Mouse (Mus musculus) lung, postnatal 0 days (tissue): ENCODE data around the gene Zscan29.

Experiments
- CTCF ChIP-seq: IDR thresholded peaks from 2 replicates; pipeline ENCODE4 v1.5.1; 2016; ENCODE audit warnings: antibody characterized with exemption, mild to moderate bottlenecking
- EP300 ChIP-seq: IDR thresholded peaks from 2 replicates; pipeline ENCODE4 v1.6.1; 2016; ENCODE audit warnings: antibody characterized with exemption, mild to moderate bottlenecking, control low read depth

GRCm38 (mm10) chr2:121149679-121150078 lies 21.2 kb downstream of the Zscan29 start:
- TF ChIP-seq CTCF: no peak
- no peak for TF ChIP-seq EP300
